In the genomic region with DNA sequence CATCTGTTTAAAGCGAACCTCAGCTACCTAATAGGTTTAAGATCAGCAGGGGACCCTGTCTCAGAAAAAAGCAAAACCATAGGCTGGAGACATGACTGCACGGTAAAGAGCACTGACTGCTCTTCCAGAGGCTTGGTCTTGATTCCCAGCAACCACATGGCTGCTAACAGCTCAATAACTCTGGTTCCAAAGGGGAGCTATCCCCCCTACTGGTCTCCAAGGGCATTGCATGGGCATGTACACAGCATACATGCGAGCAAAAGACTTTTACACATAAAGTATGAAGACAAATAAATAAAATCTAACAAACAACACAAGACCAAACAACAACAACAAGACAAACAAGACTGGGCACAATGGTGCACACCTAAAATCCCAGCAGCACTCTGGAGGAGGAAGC, we compare ENCODE assay signal across 16 mouse cellular contexts. TPM values are rescaled to one million over a fixed set of nuclear protein-coding genes. Genes with fewer than 3 reads are reported as not detected.
DNase-seq lines count a peak whose midpoint lies in the region; ATAC-seq and TF ChIP-seq lines count a peak whose summit lies in the region.
"Had no signal": no experiment of that assay in that cellular context is flagged by ENCODE, and none has a peak within 500 bp of the region (broad histone marks: within the 10 kb centered on the region; RNA-seq: fewer than 3 reads in every experiment).

No protein-coding gene starts in this region.

- no peak for TF ChIP-seq POLR2A in lung, adult 2 months (IDR thresholded peaks at IDR 0.05; ENCODE audit: borderline replicate concordance, extremely low read depth, low read depth, low read length)

- no peaks in the 10 kb centered on the region for H3K36me3 ChIP-seq in lung, embryonic 14.5 days (ENCODE audit: insufficient read depth)
- no peaks in the 10 kb centered on the region for H3K36me3 ChIP-seq in ES-E14 (ENCODE audit: control insufficient read depth, insufficient read depth, low read length, poor library complexity, severe bottlenecking)
- no peaks in the 10 kb centered on the region for H3K36me3 ChIP-seq in kidney, embryonic 16.5 days (ENCODE audit: insufficient read depth, low read length)
- H3K36me3 ChIP-seq: forebrain, embryonic 10.5 days; hindbrain, embryonic 13.5 days had no signal

- no peaks in the 10 kb centered on the region for H3K27me3 ChIP-seq in lung, embryonic 14.5 days (ENCODE audit: insufficient read depth, low read length)
- no peaks in the 10 kb centered on the region for H3K27me3 ChIP-seq in kidney, embryonic 16.5 days (ENCODE audit: insufficient read depth, low read length)
- H3K27me3 ChIP-seq: hindbrain, embryonic 13.5 days had no signal

- peak; percentile 21 to 26 for DNase-seq in cerebellum, postnatal 10 days
- no peak for DNase-seq in lung, embryonic 14.5 days
- DNase-seq in lung, adult 2 months: no peak
- peak; percentile 41 for DNase-seq in ES-E14 (ENCODE audit: low read depth, low spot score)
- no peak for DNase-seq in natural killer cell, adult 2 months (ENCODE audit: low spot score in 2 of 2)
- DNase-seq: adrenal gland, adult 2 months; cerebellum, adult 11 months; left cerebral cortex, postnatal 4 days; lung, postnatal 10 days had no signal

- 90% methylated on average over 3 of the region's 3 CpGs for WGBS in lung, embryonic 14.5 days
- WGBS in lung, adult 2 months: 93% methylated on average over 3 of the region's 3 CpGs
- 91% methylated on average over 3 of the region's 3 CpGs for WGBS in kidney, embryonic 16.5 days

- H3K4me3 ChIP-seq in lung, embryonic 14.5 days (ENCODE audit: low read depth, low read length): no peak overlapping the region
- no peak overlapping the region for H3K4me3 ChIP-seq in lung, adult 2 months (replicated peaks; ENCODE audit: extremely low read depth, low read depth, low read length)
- H3K4me3 ChIP-seq in ES-E14 (ENCODE audit: insufficient read depth in 1 of 2, low read depth in 1 of 2, low read length in 2 of 2, poor library complexity in 1 of 2, severe bottlenecking in 1 of 2): no peak overlapping the region
- no peak overlapping the region for H3K4me3 ChIP-seq in kidney, embryonic 16.5 days (ENCODE audit: low read length)
- H3K4me3 ChIP-seq: forebrain, embryonic 10.5 days; hindbrain, embryonic 13.5 days had no signal

- TF ChIP-seq CTCF in lung, embryonic 14.5 days (IDR thresholded peaks at IDR 0.05; ENCODE audit: low read depth): peak; percentile 37
- no peak for TF ChIP-seq CTCF in lung, adult 2 months (IDR thresholded peaks at IDR 0.05; ENCODE audit: insufficient read depth, low read length)

- no peak overlapping the region for H3K27ac ChIP-seq in lung, embryonic 14.5 days (ENCODE audit: low read depth)
- H3K27ac ChIP-seq in ES-E14 (ENCODE audit: insufficient read depth, low read depth, low read length, poor library complexity, severe bottlenecking): no peak overlapping the region
- H3K27ac ChIP-seq in kidney, embryonic 16.5 days (ENCODE audit: low read length): no peak overlapping the region
- H3K27ac ChIP-seq: forebrain, embryonic 10.5 days; hindbrain, embryonic 13.5 days had no signal

- H3K9ac ChIP-seq in lung, embryonic 14.5 days: no peak overlapping the region
- no peak overlapping the region for H3K9ac ChIP-seq in ES-E14 (ENCODE audit: insufficient read depth, low read depth, low read length, poor library complexity, severe bottlenecking)
- H3K9ac ChIP-seq in kidney, embryonic 16.5 days (replicated peaks; ENCODE audit: low read length): no peak overlapping the region
- H3K9ac ChIP-seq: hindbrain, embryonic 13.5 days had no signal

- peaks cover 8% of the 10 kb centered on the region for H3K4me1 ChIP-seq in lung, embryonic 14.5 days (ENCODE audit: insufficient read depth)
- peaks cover 5% of the 10 kb centered on the region; the same call in 1 of the 2 replicates for H3K4me1 ChIP-seq in lung, adult 2 months (ENCODE audit: control insufficient read depth, insufficient read depth, low read length)
- peaks cover 0 to 6% of the 10 kb centered on the region in 2 experiments; a peak in 1 of 4 replicates for H3K4me1 ChIP-seq in ES-E14 (ENCODE audit: control insufficient read depth in 2 of 2, insufficient read depth in 2 of 2, low read length in 2 of 2, poor library complexity in 1 of 2)
- peaks cover 7% of the 10 kb centered on the region for H3K4me1 ChIP-seq in kidney, embryonic 16.5 days (ENCODE audit: insufficient read depth, low read length)

- no peak overlapping the region for H3K4me2 ChIP-seq in lung, embryonic 14.5 days
- no peak overlapping the region for H3K4me2 ChIP-seq in kidney, embryonic 16.5 days (replicated peaks; ENCODE audit: low read depth, low read length)
- H3K4me2 ChIP-seq: hindbrain, embryonic 13.5 days had no signal

- no peak for ATAC-seq in cerebellum, adult (ENCODE audit: insufficient number of reproducible peaks, low FRiP score, low TSS enrichment)
- no peak for ATAC-seq in lung, embryonic 14.5 days (ENCODE audit: insufficient read depth)
- 0 out of 2 replicates have a peak, but pooled peaks have one; percentile 45 for ATAC-seq in megakaryocyte-erythroid progenitor cell, adult 5-6 weeks (replicated peaks; ENCODE audit: low FRiP score, low TSS enrichment, poor library complexity, severe bottlenecking)
- ATAC-seq in kidney, embryonic 16.5 days (ENCODE audit: low FRiP score, low TSS enrichment): no peak

- in situ Hi-C loops in ES-E14 (cut with MboI; ENCODE audit: low sequenced_read_pairs in 2 of 2, unreplicated experiment in 2 of 2): no loop called here

- no peaks in the 10 kb centered on the region for H3K9me3 ChIP-seq in lung, embryonic 14.5 days (ENCODE audit: low read depth, low read length)
- no peaks in the 10 kb centered on the region for H3K9me3 ChIP-seq in ES-E14 (ENCODE audit: control insufficient read depth, insufficient read depth, low read depth, low read length)
- H3K9me3 ChIP-seq in kidney, embryonic 16.5 days (ENCODE audit: low read length): 0 out of 2 replicates have a peak, but pooled peaks cover 2% of the 10 kb centered on the region
- H3K9me3 ChIP-seq: forebrain, embryonic 10.5 days; hindbrain, embryonic 13.5 days had no signal

TF ChIP-seq in ES-E14, 5 proteins besides CTCF, POLR2A, EP300 and RAD21:
- TF ChIP-seq HCFC1 (IDR thresholded peaks at IDR 0.05; ENCODE audit: borderline replicate concordance, insufficient read depth, low read length): no peak
- TF ChIP-seq CHD2 (IDR thresholded peaks at IDR 0.05; ENCODE audit: low read depth, low read length): no peak
- TF ChIP-seq ZNF384 (IDR thresholded peaks at IDR 0.05; ENCODE audit: low read depth, low read length): no peak
- no peak for TF ChIP-seq MAFK (IDR thresholded peaks at IDR 0.05; ENCODE audit: insufficient read depth, low read depth, low read length)
- no peak for TF ChIP-seq ZC3H11A (IDR thresholded peaks at IDR 0.05; ENCODE audit: borderline replicate concordance, low read depth, low read length)
TF ChIP-seq in ES-E14: peak in this region for 0.

RNA-seq across cellular contexts. Expression of gene Pwwp2a, which starts 36.5 kb away (rescaled TPM):
- 40.3 and 47.1 TPM in 2 replicates for polyA plus RNA-seq in lung, embryonic 14.5 days (2014; fragmentation: Nextera tagmentation; extraction: Ambion mirVana)
- 10.6 and 16.0 TPM in 2 replicates for polyA plus RNA-seq in lung, adult 2 months (2012; rRNA removed)
- total RNA-seq in ES-E14 (2012; rRNA removed): 30.2 and 36.3 TPM in 2 replicates
- 55.1 TPM in 2 replicates for total RNA-seq in megakaryocyte-erythroid progenitor cell, adult 5-6 weeks (2014; fragmentation: Nextera tagmentation)
- total RNA-seq in megakaryocyte-erythroid progenitor cell, adult 5-6 weeks (2017): 29.4 and 36.7 TPM in 2 replicates
- polyA plus RNA-seq in kidney, embryonic 16.5 days (2015; fragmentation: Nextera tagmentation; extraction: Ambion mirVana): 13.6 and 21.0 TPM in 2 replicates

RNA-seq across cellular contexts. Expression of gene Fabp6, which starts 43.9 kb away (rescaled TPM):
- not detected in 2 replicates for polyA plus RNA-seq in lung, embryonic 14.5 days (2014; fragmentation: Nextera tagmentation; extraction: Ambion mirVana)
- polyA plus RNA-seq in lung, adult 2 months (2012; rRNA removed): 0.34 TPM in 1 of 2 replicates, not detected in the other
- 0.63 TPM in 1 of 2 replicates, not detected in the other for total RNA-seq in ES-E14 (2012; rRNA removed)
- not detected in 2 replicates for total RNA-seq in megakaryocyte-erythroid progenitor cell, adult 5-6 weeks (2014; fragmentation: Nextera tagmentation)
- not detected in 2 replicates for total RNA-seq in megakaryocyte-erythroid progenitor cell, adult 5-6 weeks (2017)
- 0.42 TPM in 1 of 2 replicates, not detected in the other for polyA plus RNA-seq in kidney, embryonic 16.5 days (2015; fragmentation: Nextera tagmentation; extraction: Ambion mirVana)
- total RNA-seq: adrenal gland, adult 2 months; gastrocnemius, adult 8-10 months; left cerebral cortex, postnatal 4 days had no signal
- polyA plus RNA-seq: adrenal gland, adult 2 months; forebrain, embryonic 10.5 days; heart, embryonic 14.5 days; hindbrain, embryonic 13.5 days had no signal

RNA-seq across cellular contexts. Expression of gene 4933415A04Rik, which starts 58.4 kb away (rescaled TPM):
- 6.9 and 7.6 TPM in 2 replicates for polyA plus RNA-seq in lung, embryonic 14.5 days (2014; fragmentation: Nextera tagmentation; extraction: Ambion mirVana)
- polyA plus RNA-seq in lung, adult 2 months (2012; rRNA removed): 0.24 and 0.38 TPM in 2 replicates
- total RNA-seq in ES-E14 (2012; rRNA removed): 0.49 and 0.63 TPM in 2 replicates
- total RNA-seq in megakaryocyte-erythroid progenitor cell, adult 5-6 weeks (2014; fragmentation: Nextera tagmentation): not detected in 2 replicates
- total RNA-seq in megakaryocyte-erythroid progenitor cell, adult 5-6 weeks (2017): not detected in 2 replicates
- polyA plus RNA-seq in kidney, embryonic 16.5 days (2015; fragmentation: Nextera tagmentation; extraction: Ambion mirVana): 6.8 and 7.4 TPM in 2 replicates

Comparison
In these comparisons a context has a peak if more than half of its experiments do, and no peak if none do; other contexts are left out.
1. DNase-seq: peak in cerebellum, postnatal 10 days (2 of 2) and ES-E14 (single experiment); none in lung, embryonic 14.5 days (single experiment), lung, adult 2 months (single experiment) and natural killer cell, adult 2 months (0 of 2).